Mouse (Mus musculus): Measurements from ENCODE around the gene 1700037C18Rik. TPM values are rescaled to one million over a fixed set of nuclear protein-coding genes. Genes with fewer than 3 reads are reported as not detected.
A peak's percentile ranks its signal among the peaks of the same experiment; 100 is the strongest.
"Not testable (repeated sequence)": the region's sequence is repeated elsewhere in the genome, so short reads cannot be mapped to it uniquely, and the experiment has no call there.

1700037C18Rik gene
- total RNA-seq, 1 experiment from 2014 or later, result 1.4 TPM

DNA sequence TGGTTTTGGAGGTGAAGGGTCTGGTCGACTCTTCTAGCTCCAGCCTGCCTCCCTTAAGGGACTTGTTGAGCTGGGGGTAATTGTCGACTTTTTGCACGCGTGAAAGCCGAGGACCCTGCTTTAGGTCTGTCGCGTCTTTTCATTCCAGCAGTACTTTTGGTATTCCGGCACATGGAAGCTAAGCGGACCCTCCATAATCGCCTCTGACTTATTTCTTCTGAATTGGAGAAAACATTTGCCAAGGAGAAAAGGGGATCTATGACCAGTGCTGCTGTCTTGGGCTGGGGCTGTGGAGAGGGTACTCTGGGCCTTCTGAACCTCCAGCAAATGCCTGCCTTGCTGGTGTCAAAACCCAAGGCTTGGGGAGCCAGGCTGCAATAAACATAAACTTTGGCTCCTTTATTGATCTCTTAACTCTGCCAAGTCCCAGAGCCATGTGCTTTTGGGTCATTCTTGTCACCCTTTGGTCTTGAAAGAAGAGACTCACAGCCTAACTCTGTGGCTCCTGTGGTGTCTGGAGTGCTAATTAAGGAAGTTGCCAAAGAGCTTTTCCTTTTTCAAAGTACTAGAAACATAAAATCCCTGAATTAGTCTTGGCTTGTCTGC lies 23.3 kb downstream of the 1700037C18Rik start:
- ATAC-seq (replicated peaks in 1 of 2; ENCODE audit: insufficient read depth in 1 of 2, low FRiP score in 2 of 2, low TSS enrichment in 1 of 2, low read depth in 1 of 2, poor library complexity in 2 of 2, severe bottlenecking in 2 of 2), result peak; percentile 30 to 35; a peak in 1 of 4 replicates

DNA sequence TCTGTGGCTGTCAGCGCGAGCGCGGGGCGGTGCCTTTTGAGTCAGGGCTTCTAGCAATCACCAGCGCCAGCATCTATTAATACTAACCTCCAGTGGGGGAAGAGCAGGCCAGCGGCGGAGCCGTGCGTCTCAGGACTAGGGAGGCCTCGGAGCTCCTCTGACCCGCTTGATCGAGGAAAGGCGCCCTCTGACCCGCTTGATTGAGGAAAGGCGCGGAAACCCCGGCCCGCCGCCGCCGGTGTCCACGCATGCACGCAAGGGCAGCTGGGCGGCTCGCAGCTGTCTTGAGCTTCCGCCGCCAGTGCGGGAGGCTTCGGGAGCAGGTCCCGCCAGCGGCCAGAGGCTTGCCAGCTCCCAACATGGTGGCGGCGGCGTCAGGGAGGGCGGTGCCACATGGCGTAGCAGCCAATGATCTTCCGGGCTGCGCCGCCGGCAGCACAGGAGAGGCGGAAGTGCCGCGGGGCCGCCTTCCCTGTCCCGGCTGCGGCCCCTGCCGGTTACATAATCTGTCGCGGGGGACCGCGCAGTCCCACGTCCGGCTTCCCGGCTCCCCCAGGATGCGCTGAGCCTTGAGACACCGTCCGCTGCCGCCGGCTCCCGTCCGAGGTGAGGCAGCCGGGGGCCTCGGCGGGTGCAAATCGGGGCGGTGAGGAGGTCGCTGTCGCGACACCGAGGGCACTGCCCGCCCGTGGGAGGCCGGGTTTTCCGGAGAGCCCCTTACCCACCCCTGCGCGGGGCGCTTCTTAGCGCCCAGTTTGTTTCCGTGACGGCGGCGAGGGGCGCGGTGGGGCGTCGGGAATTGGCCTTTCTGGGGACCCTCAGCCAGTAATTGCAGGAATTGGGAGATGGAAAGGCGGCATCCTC lies 24.1 kb downstream of the 1700037C18Rik start, which contains the start of the genes Zfp597 and Gm20695:
Gene Zfp597 (minus strand): TSS at position 361 of the 864 bp plus-strand sequence.
Gene Gm20695 (plus strand): TSS at position 448 of the 864 bp plus-strand sequence.
- ATAC-seq (replicated peaks in 1 of 2; ENCODE audit: insufficient read depth in 1 of 2, low FRiP score in 2 of 2, low TSS enrichment in 1 of 2, low read depth in 1 of 2, poor library complexity in 2 of 2, severe bottlenecking in 2 of 2), result peak; percentile 93 to 99

DNA sequence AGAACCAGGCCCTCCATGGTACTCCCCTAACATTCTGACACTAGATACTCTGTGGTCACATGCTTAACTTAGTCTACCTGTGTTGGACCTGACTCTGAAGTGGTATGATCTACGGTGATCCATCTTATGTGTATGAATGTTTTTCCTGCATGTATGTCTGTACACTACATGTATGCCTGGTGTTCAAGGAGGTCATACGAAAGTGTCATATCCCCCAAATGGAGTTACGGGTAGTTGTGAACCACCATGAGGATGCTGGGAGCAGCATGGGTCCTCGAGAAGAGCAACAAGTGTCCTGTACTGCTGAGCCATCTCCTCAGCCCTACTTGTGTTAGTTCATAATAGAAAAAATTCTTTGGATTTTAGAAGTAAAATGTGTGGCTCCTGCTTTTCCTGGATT lies 32.1 kb downstream of the 1700037C18Rik start:
- ATAC-seq (replicated peaks in 1 of 2; ENCODE audit: insufficient read depth in 1 of 2, low FRiP score in 2 of 2, low TSS enrichment in 1 of 2, low read depth in 1 of 2, poor library complexity in 2 of 2, severe bottlenecking in 2 of 2), result no peak

DNA sequence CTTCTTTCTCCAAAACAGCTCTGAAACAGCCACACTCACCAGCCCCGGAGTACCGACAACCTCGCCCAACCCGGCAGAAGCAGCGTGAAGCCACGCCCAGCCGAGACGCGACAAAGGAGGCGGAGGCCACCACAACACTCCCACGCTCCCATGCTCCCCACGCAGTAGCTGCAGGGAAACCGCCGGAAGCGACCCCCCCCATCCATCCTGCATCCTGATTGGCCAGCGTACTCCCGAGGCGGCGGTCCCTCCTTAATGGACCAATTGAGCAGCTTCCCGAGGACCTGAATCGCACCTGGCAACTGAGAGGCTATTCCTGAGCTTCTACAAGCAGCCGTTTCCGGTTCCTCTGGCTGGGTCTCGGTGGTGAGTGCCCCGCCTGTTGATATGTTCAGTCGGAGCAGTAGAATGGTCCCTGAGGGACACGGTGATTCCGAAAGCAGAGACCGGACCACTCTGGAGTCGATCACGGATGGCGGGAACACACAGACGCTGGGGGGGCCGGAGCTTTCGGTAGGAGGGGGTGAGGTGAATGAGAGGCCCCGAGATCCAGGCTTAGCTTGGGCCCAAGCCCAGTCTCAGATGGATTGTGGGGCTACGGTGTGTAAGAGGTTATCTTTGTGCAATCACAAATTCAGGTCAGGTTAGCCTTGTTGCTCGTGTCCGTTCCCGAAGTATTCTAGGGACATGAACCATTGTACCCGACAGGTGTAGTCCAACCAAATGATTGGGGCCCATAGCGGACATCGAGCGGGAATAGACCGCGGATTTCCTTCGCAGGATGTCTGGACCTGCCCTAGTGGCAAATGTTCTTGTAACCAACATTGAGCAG lies 36.1 kb downstream of the 1700037C18Rik start, which contains the start of gene Naa60:
Gene Naa60 (plus strand): TSS at position 160 of the 832 bp plus-strand sequence.
- peak; percentile 97 to 98 for ATAC-seq (replicated peaks in 1 of 2; ENCODE audit: insufficient read depth in 1 of 2, low FRiP score in 2 of 2, low TSS enrichment in 1 of 2, low read depth in 1 of 2, poor library complexity in 2 of 2, severe bottlenecking in 2 of 2)

DNA sequence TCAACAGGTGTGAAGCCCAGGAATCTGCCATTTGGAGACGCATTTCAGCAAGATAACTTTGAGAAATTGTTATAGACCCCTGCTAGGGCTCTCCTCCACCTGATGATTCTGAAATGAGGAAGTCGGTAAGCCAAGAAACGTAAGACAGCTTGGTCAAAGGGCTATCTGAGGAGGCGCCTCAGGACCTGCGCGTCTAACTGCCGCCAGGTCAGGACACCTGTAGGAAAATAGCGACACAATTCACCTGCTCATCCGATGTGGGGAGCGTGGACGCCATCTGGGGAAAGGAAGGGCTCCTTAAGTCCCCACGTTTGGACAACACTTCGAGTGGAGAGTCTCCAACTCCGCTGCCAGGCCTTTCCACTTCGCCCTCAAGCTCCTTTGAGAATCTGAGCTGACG lies 36.7 kb downstream of the 1700037C18Rik start:
- peak in 1 of 2 experiments; percentile 31; a peak in 1 of 4 replicates for ATAC-seq (replicated peaks in 1 of 2; ENCODE audit: insufficient read depth in 1 of 2, low FRiP score in 2 of 2, low TSS enrichment in 1 of 2, low read depth in 1 of 2, poor library complexity in 2 of 2, severe bottlenecking in 2 of 2)

DNA sequence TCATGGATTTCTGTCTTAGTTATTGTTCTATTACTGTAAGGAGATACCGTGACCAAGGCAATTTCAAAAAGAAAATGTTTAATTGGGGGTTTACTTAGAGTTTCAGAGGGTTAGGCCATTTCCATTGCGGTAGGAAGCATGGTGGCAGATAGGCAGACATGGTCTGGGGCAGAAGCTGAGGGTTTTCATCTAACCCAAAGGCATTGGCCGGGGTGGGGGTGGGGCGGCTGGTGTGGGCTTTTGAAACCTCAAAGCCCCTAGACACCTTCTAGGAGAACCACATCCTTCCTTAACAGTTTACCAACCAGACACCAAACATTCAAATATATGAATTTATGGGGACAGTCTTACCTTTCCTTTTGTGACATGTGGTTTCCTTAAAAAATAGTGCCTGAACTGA lies 49.2 kb downstream of the 1700037C18Rik start:
- peak; percentile 56 to 59 for ATAC-seq (replicated peaks in 1 of 2; ENCODE audit: insufficient read depth in 1 of 2, low FRiP score in 2 of 2, low TSS enrichment in 1 of 2, low read depth in 1 of 2, poor library complexity in 2 of 2, severe bottlenecking in 2 of 2)

DNA sequence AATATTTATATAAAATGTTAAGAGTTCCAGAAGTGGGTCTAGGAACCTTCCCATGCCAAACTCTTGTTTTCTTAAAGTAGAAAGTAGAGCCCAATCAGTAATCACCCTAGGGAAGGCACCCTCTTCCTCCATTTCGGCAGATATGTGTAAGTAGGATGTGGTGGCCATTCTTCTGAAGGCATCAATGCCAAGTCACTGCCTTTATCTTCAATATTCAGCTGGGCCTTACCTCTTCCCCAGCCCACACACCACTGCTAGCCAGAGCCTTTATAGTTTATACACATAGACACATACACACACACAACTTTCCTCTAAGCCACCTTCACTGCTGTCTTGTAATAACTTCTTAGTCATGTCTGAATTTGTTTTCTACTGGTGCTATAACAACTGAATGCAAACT lies 52.7 kb downstream of the 1700037C18Rik start:
- ATAC-seq (replicated peaks in 1 of 2; ENCODE audit: insufficient read depth in 1 of 2, low FRiP score in 2 of 2, low TSS enrichment in 1 of 2, low read depth in 1 of 2, poor library complexity in 2 of 2, severe bottlenecking in 2 of 2), result no peak

DNA sequence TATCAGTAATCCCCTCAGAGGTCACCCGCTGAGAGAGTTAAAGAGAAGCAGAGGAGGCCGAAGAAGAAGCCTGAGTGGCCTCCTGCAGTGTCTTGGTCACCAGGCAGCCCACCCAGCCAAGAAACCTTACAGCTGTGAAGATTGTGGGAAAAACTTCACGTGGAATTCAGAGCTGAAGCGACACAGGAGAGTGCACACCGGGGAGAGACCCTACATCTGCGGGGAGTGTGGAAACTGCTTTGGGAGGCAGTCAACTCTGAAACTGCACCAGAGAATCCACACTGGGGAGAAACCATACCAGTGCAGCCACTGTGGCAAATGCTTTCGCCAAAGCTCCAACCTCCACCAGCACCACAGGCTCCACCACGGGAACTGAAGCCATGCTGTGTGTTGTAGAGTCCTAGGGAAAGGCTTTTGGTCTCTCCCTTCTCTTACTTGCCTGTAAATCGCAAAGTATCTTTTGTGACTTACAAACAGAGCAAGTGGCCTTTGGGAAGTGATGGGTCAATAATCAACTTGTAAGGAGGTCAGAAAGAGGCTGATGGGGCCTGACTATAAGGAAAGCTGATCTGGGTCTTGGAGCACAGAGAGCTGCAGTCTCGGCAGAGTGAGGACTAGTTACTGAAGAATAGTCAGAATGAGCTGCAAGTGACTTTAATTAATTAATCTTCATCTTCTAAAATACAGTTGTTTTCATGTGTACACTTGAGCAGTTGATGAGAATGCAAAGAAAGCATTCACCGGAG lies 53.9 kb downstream of the 1700037C18Rik start:
- no peak for ATAC-seq (replicated peaks in 1 of 2; ENCODE audit: insufficient read depth in 1 of 2, low FRiP score in 2 of 2, low TSS enrichment in 1 of 2, low read depth in 1 of 2, poor library complexity in 2 of 2, severe bottlenecking in 2 of 2)

DNA sequence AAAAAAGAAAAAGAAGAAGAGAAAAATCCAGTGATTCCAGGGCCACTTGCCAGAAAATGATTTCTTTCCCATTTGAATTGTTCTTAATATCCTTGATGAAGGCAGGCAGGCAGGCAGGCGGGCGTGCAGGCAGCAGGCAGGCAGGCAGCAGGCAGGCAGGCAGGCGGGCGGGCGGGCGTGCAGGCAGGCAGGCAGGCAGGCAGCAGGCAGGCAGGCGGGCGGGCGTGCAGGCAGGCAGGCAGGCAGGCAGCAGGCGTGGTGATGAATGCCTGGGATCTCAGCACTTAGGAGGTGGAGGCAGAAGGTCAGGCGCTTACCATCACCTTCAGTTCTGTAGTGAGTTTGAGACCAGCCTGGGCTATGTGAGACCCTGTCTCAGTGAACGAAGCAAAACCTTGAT lies 55.9 kb downstream of the 1700037C18Rik start:
- no peak for ATAC-seq (replicated peaks in 1 of 2; ENCODE audit: insufficient read depth in 1 of 2, low FRiP score in 2 of 2, low TSS enrichment in 1 of 2, low read depth in 1 of 2, poor library complexity in 2 of 2, severe bottlenecking in 2 of 2)

DNA sequence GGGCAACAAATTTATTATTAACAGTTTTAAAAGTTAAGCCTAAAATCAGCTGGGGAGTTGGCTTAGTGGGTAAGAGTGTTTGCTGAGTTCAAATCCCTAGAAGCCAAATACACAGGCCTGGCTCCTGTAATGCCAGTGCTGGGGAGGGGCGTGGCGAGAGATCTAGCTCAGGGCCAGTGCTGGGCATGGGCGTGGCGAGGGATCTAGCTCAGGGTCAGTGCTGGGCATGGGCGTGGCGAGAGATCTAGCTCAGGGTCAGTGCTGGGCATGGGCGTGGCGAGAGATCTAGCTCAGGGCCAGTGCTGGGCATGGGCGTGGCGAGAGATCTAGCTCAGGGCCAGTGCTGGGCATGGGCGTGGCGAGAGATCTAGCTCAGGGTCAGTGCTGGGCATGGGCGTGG lies 57.2 kb downstream of the 1700037C18Rik start:
- ATAC-seq (replicated peaks in 1 of 2; ENCODE audit: insufficient read depth in 1 of 2, low FRiP score in 2 of 2, low TSS enrichment in 1 of 2, low read depth in 1 of 2, poor library complexity in 2 of 2, severe bottlenecking in 2 of 2), result not testable (repeated sequence)

DNA sequence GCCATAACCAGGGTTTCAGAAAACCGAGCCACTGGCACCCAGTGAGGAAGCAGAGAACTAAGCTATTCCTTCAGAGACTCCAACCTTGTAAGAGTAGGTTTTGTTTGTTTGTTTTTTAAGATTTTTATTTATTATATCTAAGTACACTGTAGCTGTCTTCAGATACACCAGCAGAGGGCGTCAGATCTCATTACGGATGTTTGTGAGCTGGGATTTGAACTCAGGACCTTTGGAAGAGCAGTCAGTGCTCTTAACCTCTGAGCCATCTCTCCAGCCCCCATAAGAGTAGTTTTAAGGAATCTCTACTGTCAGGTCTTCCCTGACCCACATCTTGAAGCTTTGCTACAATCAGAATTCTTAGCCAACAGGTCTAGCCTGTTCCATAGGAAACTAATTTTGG lies 60.1 kb downstream of the 1700037C18Rik start:
- ATAC-seq (replicated peaks in 1 of 2; ENCODE audit: insufficient read depth in 1 of 2, low FRiP score in 2 of 2, low TSS enrichment in 1 of 2, low read depth in 1 of 2, poor library complexity in 2 of 2, severe bottlenecking in 2 of 2), result no peak

DNA sequence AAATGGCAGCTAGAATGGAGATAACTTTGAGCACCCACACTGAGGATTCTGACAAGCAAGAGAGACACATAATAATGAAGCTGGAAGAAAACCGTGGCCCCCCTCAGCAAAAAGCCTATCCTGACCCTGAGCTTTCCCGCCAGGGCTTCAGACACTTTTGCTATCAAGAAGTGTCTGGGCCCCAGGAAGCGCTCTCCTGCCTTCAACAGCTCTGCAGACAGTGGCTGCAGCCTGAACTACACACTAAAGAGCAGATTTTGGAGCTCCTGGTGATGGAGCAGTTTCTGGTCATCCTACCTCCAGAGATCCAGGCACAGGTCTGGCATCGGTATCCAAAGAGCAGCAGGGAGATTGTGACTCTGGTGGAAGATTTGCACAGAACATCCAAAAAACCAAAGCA lies 60.6 kb downstream of the 1700037C18Rik start:
- no peak for ATAC-seq (replicated peaks in 1 of 2; ENCODE audit: insufficient read depth in 1 of 2, low FRiP score in 2 of 2, low TSS enrichment in 1 of 2, low read depth in 1 of 2, poor library complexity in 2 of 2, severe bottlenecking in 2 of 2)

DNA sequence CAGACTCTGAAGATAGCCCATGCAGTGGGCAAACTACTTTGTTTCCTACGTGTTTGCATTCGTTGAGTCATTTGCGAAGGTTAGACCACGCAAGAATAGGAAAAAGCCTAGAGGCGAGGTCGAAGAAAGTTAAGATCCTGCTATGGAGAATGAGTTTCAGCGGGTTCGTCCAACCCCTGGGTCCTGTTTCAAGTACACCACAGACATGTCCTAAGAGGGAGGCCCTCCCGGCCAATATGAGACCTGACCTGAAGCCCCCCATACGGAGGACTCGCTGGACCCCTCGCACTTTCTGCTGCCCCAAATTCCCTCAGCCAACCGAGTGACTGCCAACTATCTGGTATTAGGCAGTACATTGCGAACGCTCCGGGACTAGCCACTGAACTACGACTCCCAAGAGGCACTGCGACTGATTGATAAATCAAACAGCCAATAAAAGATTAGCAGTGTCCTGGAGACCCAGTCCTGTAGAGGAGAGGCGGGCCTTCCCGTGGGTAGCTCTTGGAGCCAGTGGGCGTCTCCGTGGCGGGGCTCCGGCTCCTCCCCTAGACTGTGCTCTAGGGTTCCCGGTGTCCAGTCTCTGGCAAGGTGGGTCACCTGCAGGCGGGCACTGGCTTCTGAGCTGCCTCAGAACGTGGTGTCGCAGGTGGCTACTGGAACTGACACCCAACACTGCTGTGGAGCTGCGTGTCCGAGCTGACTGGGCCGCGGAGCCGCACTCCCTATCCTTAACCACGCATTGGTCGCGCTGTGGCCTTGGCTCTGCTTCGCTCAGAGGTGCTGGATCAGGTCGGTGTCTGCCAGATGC lies 61.6 kb downstream of the 1700037C18Rik start, which contains the start of gene Zfp174:
Gene Zfp174 (plus strand): TSS at position 558 of the 808 bp plus-strand sequence.
- peak; percentile 100 for ATAC-seq (replicated peaks in 1 of 2; ENCODE audit: insufficient read depth in 1 of 2, low FRiP score in 2 of 2, low TSS enrichment in 1 of 2, low read depth in 1 of 2, poor library complexity in 2 of 2, severe bottlenecking in 2 of 2)
